Mouse (Mus musculus) kidney, adult 18-20 months (tissue): ENCODE measurements around the gene Epx.

Experiments
- DNase-seq: peaks from one replicate; pipeline ENCODE4 v3.0.0; 2021

Epx gene

DNA sequence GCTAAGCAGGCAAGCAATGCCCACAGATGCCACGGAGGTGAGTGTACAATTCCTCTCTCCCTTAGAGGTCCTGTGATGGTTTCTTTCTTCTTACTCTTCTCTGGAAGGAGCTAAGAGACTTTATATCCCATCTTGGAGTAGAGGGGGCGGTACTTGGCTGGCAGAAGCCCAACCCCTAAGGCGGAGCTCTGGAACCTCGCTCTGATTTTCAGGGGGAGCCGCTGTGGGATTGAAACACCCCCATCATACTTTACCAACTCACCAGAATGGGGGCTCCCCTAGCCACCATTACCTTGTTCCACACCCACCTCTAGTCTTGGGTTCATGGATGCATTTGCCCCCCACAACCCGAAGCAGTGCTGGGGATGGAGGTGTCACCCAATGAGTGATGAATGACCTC lies at the start of gene Epx:
Gene Epx, minus strand, starts transcription at position 101 of the 400 bp plus-strand sequence.
- DNase-seq, result no peak

DNA sequence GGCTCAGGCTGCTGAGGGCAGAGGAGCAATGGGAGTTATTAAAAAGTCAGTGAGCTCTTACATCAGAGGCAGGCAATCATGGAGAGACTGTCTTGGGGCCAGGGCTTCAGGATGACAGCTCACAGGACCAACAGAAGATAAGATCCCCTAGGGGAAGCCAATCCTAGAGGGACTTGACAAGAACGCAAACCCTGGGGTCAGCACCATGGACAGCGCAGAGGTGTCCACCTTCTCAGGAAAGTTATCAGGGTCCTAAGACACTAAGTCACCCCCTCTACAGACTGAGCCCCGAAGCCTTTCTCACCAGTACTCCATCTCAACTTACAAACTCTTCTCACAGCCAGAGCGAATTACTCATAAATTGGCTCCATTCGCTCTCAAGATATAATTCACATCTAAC lies 45.6 kb upstream of the Epx start, which contains the start of gene Olfr464:
Gene Olfr464, minus strand, starts transcription at position 2 of the 400 bp plus-strand sequence.
- no peak for DNase-seq

- no peak for DNase-seq
Measured at GRCm38 (mm10) chr11:87920301-87920700, 45.0 kb upstream of the Epx start.

- DNase-seq, result no peak
Measured at GRCm38 (mm10) chr11:87916005-87916404, 40.7 kb upstream of the Epx start.

DNA sequence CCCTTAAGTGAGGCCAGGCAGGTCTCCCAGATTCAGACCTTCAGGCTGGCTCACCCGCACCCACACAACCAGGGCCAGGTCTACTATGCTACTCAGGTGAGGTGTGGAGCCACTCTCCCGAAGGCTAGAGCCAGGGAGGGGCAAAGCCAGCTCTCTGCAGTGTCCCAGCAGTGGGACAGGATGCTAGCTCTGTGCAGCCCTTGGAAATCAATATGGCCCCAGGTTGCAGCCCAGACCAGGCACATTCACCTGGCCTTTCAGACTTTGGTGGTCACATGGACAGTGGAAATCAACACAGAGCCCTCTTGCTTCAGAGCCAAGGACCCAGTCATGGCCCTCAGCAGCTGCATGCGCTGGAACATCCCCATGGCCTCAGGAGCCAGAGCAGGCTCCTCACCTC lies 29.0 kb upstream of the Epx start:
- DNase-seq, result no peak

DNA sequence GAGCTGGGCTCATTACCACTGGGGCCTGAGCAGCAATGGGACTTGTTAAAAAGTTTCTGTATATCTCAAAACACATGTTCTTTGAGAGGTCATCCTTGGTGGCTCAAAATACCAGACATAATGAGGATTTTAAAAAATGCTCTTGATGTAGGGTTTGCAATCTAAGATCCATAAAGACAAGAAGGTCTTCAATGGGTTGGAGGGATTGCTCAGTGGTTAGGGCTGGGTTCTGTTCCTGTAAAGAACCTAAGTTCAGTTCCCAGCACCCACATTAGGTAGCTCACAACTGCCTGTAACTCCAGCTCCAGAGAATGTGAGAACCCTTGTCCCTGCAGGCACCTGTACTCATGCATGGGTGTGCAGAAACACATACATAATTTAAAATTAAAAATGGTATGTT lies 22.0 kb upstream of the Epx start, which contains the start of gene Olfr463:
Gene Olfr463, minus strand, starts transcription at position 101 of the 400 bp plus-strand sequence.
- DNase-seq, result no peak

DNA sequence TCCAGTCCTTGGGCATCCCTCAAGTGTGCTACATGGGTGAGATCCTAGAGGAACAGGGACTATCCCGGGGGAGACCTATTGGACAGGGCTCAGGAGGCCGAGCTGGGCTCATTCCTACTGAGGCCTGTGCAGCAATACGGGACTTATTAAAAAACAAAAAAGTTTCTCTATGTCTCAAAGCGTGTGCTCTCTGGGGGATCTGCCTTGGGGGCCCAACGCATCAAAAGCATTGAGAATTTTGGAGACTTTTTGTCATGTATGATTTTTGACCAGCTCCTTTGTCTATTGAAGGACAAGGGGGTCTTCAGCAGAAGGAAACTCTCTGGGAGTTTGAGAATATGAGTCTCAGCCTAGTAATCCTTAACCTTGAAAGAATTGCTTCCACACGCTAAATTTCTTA lies 16.8 kb upstream of the Epx start, which contains the start of gene Olfr462:
Gene Olfr462, minus strand, starts transcription at position 101 of the 400 bp plus-strand sequence.
- no peak for DNase-seq

GRCm38 (mm10) chr11:87884856-87885255 lies 9.5 kb upstream of the Epx start:
- DNase-seq, result no peak

- DNase-seq, result no peak
Measured at GRCm38 (mm10) chr11:87883493-87883892, 8.2 kb upstream of the Epx start.

GRCm38 (mm10) chr11:87881714-87882113 lies 6.4 kb upstream of the Epx start:
- no peak for DNase-seq

DNA sequence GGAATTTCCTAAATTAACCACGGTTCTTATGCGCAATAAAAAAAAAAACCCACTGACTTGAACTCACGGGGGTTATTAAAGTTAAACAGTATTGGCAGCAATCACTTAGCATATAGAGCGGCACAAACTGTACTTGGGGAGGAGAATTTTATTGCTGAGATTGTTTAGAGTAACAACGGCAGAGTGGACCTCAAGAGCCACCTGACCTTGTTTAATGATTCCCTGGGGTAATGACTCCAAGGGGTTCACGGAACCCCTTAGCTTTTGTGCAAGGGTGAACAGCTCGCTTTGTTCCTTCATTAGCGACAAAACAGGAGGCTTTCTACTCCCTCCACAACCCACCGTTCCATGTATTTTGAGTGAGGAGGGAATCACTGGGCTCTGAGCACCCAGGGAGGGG lies 4.5 kb upstream of the Epx start:
- no peak for DNase-seq

DNA sequence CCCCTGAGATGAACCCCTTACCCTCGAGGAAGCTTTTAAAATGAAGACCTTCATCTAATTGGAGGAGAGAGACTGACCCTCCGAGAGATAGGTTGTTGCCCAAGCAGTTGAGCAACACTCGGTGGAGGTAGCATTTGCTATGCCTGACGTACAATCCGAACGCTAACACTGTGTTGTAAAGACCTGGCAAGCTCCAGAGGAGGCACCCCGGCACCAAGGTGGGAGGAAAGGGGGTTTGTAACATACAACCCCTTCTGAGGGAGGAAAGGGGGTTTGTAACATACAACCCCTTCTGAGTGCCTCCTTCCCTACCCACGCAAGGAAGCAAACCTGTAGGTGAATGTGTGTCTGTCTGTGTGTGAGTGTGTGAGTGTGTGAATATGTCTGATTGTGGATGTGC lies 3.6 kb downstream of the Epx start:
- no peak for DNase-seq

GRCm38 (mm10) chr11:87870096-87870495 lies 5.2 kb downstream of the Epx start:
- DNase-seq, result no peak

DNA sequence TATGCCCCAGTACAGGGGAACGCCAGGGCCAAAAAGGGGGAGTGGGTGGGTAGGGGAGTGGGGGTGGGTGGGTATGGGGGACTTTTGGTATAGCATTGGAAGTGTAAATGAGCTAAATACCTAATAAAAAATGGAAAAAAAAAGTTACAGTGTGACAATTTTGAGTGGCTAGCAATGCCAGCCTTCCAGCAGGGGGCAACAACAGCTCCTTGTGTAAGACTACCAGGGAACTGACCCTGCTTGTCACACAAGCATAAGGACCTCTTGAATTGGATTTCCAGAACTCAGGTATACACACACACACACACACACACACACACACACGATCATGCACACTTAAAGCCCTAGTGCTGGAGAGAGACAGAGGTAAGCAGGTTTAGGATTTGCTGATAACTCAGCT lies 8.4 kb downstream of the Epx start:
- peak; percentile 14 for DNase-seq

DNA sequence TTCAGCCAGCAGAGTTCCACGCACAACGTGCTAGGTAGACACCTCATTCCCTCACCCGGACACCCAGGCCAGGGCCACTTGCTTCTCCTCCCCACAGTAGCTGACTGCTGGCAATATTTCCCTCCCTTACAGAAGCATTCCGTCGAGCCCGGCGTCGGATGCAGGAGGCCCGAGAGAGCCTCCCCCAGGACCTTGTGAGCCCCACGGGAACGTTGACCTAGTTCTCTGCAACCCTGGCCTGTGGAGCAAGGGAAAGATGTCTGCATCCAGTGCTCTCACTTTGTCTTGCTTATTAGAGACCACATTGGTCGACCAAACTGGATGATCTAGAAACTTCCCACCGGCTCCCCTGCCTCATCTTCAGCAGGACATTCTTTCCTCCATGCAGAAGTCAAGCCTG lies 12.5 kb downstream of the Epx start:
- no peak for DNase-seq

- DNase-seq, result no peak
Measured at GRCm38 (mm10) chr11:87860426-87860825, 14.9 kb downstream of the Epx start.

GRCm38 (mm10) chr11:87859273-87859672 lies 16.1 kb downstream of the Epx start:
- DNase-seq, result no peak

GRCm38 (mm10) chr11:87854550-87854949 lies 20.8 kb downstream of the Epx start:
- DNase-seq, result no peak

DNA sequence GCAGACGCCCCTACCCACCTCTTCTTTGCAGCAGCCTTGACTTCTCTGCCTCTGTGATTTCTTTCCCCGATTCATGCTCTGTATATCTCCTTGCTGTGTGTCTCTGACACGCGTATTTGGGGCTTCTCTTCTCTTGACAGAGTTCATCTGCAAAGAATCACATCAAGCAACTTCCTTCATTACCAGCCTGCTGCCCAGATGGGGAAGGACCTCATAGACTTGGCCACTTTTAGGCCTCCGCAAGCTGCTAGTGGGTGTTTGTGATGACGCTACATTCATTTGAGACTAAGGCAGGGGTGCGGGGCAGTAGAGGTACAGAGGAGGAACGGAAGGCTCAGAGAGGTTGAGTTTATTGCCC lies 21.8 kb downstream of the Epx start:
- DNase-seq, result no peak

DNA sequence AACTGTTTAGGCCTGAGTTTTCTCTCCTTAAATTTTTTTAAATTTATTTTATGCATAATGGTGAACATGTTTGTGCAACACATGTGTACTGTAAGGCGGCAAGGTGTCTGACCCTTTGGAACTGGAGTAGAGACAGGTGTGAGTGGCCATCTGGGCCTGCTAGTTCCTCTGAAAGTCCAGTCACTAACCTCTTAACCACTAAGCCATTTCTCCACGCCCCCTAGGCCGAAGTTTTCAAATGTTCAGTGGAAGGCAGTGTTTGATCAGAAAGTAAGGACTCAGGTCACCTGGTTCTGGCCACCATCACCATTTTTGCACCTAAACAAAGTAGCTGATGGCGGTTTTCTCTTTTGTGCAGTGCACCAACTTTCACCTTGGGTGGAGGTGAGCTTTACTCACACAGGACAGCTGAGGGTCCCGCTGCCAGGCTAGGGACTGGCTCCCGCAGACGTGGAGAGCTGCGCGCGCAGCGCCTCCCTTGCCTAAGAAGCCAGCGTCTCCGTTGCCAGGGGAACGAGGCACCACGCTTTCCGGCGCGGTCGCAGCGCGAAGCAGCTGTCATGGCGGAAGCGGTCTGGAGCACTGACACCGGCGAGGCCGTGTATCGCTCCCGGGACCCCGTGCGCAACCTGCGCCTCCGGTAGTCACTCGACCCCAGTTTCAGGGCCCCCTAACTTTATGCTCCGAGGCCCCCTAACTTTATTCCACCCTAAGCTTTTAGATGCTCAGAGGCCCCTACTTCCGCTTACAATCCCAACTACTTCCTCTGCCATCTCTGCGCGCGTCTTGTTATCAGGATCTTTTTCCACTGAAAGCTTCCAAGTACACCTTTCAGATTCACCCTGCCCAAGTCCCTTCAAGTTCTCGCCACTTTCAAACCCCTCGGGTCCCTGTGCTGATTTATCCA lies 22.4 kb downstream of the Epx start, which contains the start of gene Mks1:
Gene Mks1, plus strand, starts transcription at position 526 of the 907 bp plus-strand sequence.
- peak; percentile 90 for DNase-seq

GRCm38 (mm10) chr11:87847884-87848283 lies 27.5 kb downstream of the Epx start:
- DNase-seq, result no peak

DNA sequence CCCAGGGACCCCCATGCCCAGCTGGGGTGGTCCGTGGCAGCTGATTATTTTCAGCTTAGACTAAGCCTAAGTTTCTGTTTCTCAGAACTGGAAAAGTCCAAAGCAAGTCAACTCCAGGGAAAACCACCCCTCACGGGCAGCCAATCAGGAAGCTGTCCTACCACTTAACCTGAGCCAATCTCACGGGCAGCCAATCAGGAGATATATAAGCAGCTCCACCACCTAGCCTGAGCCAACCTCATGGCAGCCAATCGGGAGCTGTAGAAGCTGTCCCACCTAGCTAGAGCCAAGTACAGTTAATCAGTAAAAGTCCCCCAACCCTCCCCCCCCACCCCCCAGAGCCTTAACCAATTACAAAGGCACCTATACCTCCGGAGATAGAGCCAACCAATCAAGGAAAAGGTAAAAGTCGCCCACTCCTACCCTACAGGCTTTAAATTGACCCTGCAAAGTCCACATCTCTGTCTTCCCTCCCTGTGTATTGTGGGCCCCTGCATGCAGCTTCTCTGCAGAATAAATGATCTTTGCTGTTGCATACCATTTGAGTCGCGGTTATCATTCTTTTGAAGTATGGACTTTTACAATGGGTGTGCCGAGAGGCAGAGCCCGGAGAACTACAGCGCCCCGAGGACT lies 28.3 kb downstream of the Epx start:
- no peak for DNase-seq

GRCm38 (mm10) chr11:87841436-87841835 lies 33.9 kb downstream of the Epx start:
- DNase-seq, result no peak

DNA sequence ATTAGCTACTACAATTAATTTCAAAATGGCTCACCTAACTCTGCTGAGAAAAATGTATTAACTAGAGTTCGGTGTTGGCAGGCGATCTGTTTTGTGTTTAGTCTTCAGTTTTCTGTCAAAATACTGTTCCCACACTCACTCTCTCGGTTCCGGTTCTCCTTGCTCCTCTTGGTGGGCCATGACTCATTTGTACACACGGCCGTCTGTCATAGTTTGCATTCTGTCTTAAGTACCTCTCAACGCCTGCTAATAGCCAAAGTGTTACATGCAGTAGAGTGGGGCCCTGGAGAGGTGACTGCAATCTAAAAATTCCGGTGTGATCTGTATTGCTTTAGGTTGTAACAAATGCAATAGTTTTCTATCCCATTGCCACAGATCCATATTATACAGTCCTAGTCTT lies 34.7 kb downstream of the Epx start:
- DNase-seq, result no peak
